Mouse (Mus musculus): Measurements from ENCODE around the gene Dgcr6.
"Not testable (repeated sequence)": the region's sequence is repeated elsewhere in the genome, so short reads cannot be mapped to it uniquely, and the experiment has no call there.

The Dgcr6 gene

GRCm38 (mm10) chr16:18052731-18053202 lies at the start of gene Dgcr6:
Gene Dgcr6, plus strand, starts transcription at chr16:18052860.
- peak; percentile 47 for DNase-seq (ENCODE audit: low read depth, low spot score)

GRCm38 (mm10) chr16:18004589-18004988 lies 48.1 kb upstream of the Dgcr6 start:
- DNase-seq (ENCODE audit: low read depth, low spot score), result no peak

GRCm38 (mm10) chr16:18007083-18007482 lies 45.6 kb upstream of the Dgcr6 start:
- DNase-seq (ENCODE audit: low read depth, low spot score), result no peak

- DNase-seq (ENCODE audit: low read depth, low spot score), result no peak
Observed at GRCm38 (mm10) chr16:18011101-18011500, 41.6 kb upstream of the Dgcr6 start.

- not testable (repeated sequence) for DNase-seq (ENCODE audit: low read depth, low spot score)
Observed at GRCm38 (mm10) chr16:18016482-18016881, 36.2 kb upstream of the Dgcr6 start.

GRCm38 (mm10) chr16:18022780-18023557 lies 29.7 kb upstream of the Dgcr6 start:
- DNase-seq (ENCODE audit: low read depth, low spot score), result no peak

- DNase-seq (ENCODE audit: low read depth, low spot score), result no peak
Observed at GRCm38 (mm10) chr16:18027371-18027770, 25.3 kb upstream of the Dgcr6 start.

- no peak for DNase-seq (ENCODE audit: low read depth, low spot score)
Observed at GRCm38 (mm10) chr16:18031752-18032151, 20.9 kb upstream of the Dgcr6 start.

- no peak for DNase-seq (ENCODE audit: low read depth, low spot score)
Observed at GRCm38 (mm10) chr16:18033289-18033688, 19.4 kb upstream of the Dgcr6 start.

GRCm38 (mm10) chr16:18034286-18034685 lies 18.4 kb upstream of the Dgcr6 start:
- DNase-seq (ENCODE audit: low read depth, low spot score), result no peak

GRCm38 (mm10) chr16:18036425-18036955 lies 16.2 kb upstream of the Dgcr6 start:
- peak; percentile 11 for DNase-seq (ENCODE audit: low read depth, low spot score)

- DNase-seq (ENCODE audit: low read depth, low spot score), result no peak
Observed at GRCm38 (mm10) chr16:18037025-18037424, 15.6 kb upstream of the Dgcr6 start.

GRCm38 (mm10) chr16:18044991-18045390 lies 7.7 kb upstream of the Dgcr6 start:
- no peak for DNase-seq (ENCODE audit: low read depth, low spot score)

- peak; percentile 20 for DNase-seq (ENCODE audit: low read depth, low spot score)
Observed at GRCm38 (mm10) chr16:18047660-18048059, 5.0 kb upstream of the Dgcr6 start.

GRCm38 (mm10) chr16:18048071-18048470 lies 4.6 kb upstream of the Dgcr6 start:
- no peak for DNase-seq (ENCODE audit: low read depth, low spot score)

- no peak for DNase-seq (ENCODE audit: low read depth, low spot score)
Observed at GRCm38 (mm10) chr16:18052322-18052721, 338 bp upstream of the Dgcr6 start.

- DNase-seq (ENCODE audit: low read depth, low spot score), result no peak
Observed at GRCm38 (mm10) chr16:18056215-18056614, 3.6 kb downstream of the Dgcr6 start.

GRCm38 (mm10) chr16:18058331-18058731 lies 5.7 kb downstream of the Dgcr6 start:
- no peak for DNase-seq (ENCODE audit: low read depth, low spot score)

- DNase-seq (ENCODE audit: low read depth, low spot score), result no peak
Observed at GRCm38 (mm10) chr16:18059243-18059642, 6.6 kb downstream of the Dgcr6 start.

- DNase-seq (ENCODE audit: low read depth, low spot score), result no peak
Observed at GRCm38 (mm10) chr16:18061201-18061600, 8.5 kb downstream of the Dgcr6 start.

- peak; percentile 80 for DNase-seq (ENCODE audit: low read depth, low spot score)
Observed at GRCm38 (mm10) chr16:18066060-18067009, 13.7 kb downstream of the Dgcr6 start.

All from retina, adult 2 months (tissue).